Mouse (Mus musculus) CH12.LX (cell line): Measurements from ENCODE around the gene Tanc1. TPM values are rescaled to one million over a fixed set of nuclear protein-coding genes. Genes with fewer than 3 reads are reported as not detected.

Experiments used
- DNase-seq: peaks from one replicate; pipeline ENCODE4 v3.0.0-alpha.2; 2013; ENCODE audit errors: extremely low read depth
- H3K27ac ChIP-seq: 2 replicates; pipeline ENCODE4 v1.5.1; 2012; ENCODE audit warnings: low read depth, mild to moderate bottlenecking, control low read depth, moderate library complexity; ENCODE audit not compliant: insufficient read depth
- H3K27me3 ChIP-seq: replicated peaks from 2 replicates; pipeline ENCODE3; 2012; ENCODE audit warnings: inconsistent platforms
- H3K36me3 ChIP-seq, 2 experiments: replicated peaks in 1 of 2; 2 replicates each; pipeline versions ENCODE3 to v1.6.1; 2012; ENCODE audit warnings: inconsistent platforms in 1 of 2, low read length in 1 of 2, mild to moderate bottlenecking in 1 of 2, mixed read lengths in 1 of 2, moderate library complexity in 1 of 2; ENCODE audit not compliant: control insufficient read depth in 1 of 2, insufficient read depth in 1 of 2
- H3K4me1 ChIP-seq, 2 experiments: 2 replicates each; pipeline ENCODE4 v1.6.1; 2012; ENCODE audit warnings: inconsistent platforms in 1 of 2, moderate library complexity in 1 of 2; ENCODE audit not compliant: insufficient read depth in 2 of 2, control insufficient read depth in 1 of 2
- H3K4me2 ChIP-seq: 2 replicates; pipeline ENCODE4 v1.6.1; 2012; ENCODE audit warnings: low read depth, mild to moderate bottlenecking, control low read depth; ENCODE audit not compliant: poor library complexity, insufficient read depth, severe bottlenecking
- H3K4me3 ChIP-seq, 3 experiments: fragments of 150-350 bp in 1 of 3; sonication (generic) in 1 of 3; replicated peaks in 1 of 3; 2 replicates each; pipeline versions ENCODE3 to v1.5.1; 2011 to 2012; ENCODE audit warnings: low read depth in 2 of 3, low read length in 2 of 3, mild to moderate bottlenecking in 2 of 3, moderate library complexity in 2 of 3, control low read depth in 1 of 3, improper control_type of control experiment in 1 of 3, inconsistent platforms in 1 of 3, mixed read lengths in 1 of 3; ENCODE audit not compliant: poor library complexity in 1 of 3
- H3K79me2 ChIP-seq: replicated peaks from 2 replicates; pipeline ENCODE4 v1.6.1; 2012; ENCODE audit warnings: mild to moderate bottlenecking, moderate library complexity; ENCODE audit not compliant: control insufficient read depth, poor library complexity, insufficient read depth, severe bottlenecking; ENCODE audit errors: extremely low read depth
- H3K9ac ChIP-seq: 2 replicates; pipeline ENCODE4 v1.6.1; 2012; ENCODE audit warnings: low read depth, mild to moderate bottlenecking, control low read depth, moderate library complexity; ENCODE audit not compliant: insufficient read depth
- H3K9me3 ChIP-seq: replicated peaks from 2 replicates; pipeline ENCODE3; 2012; ENCODE audit warnings: low read length, inconsistent platforms, mixed read lengths
- CHD1 ChIP-seq: IDR thresholded peaks from 2 replicates; pipeline ENCODE4 v1.6.1; 2012; ENCODE audit warnings: low read depth, low read length, improper control_type of control experiment, inconsistent platforms
- CTCF ChIP-seq, 2 experiments: IDR thresholded peaks in 1 of 2; conservative IDR thresholded peaks in 1 of 2; 2 replicates each; pipeline ENCODE4 v1.5.1; 2011 to 2012; ENCODE audit warnings: low read depth in 2 of 2, low read length in 2 of 2, improper control_type of control experiment in 1 of 2, inconsistent platforms in 1 of 2, mild to moderate bottlenecking in 1 of 2, moderate library complexity in 1 of 2
- E2F4 ChIP-seq: IDR thresholded peaks from 2 replicates; pipeline ENCODE4 v1.6.1; 2011; ENCODE audit warnings: low read depth, low read length, improper control_type of control experiment; ENCODE audit not compliant: insufficient replicate concordance
- ETS1 ChIP-seq: conservative IDR thresholded peaks from 2 replicates; pipeline ENCODE4 v1.6.1; 2012; ENCODE audit warnings: low read depth, mild to moderate bottlenecking, inconsistent platforms, low read length, improper control_type of control experiment, moderate library complexity
- HCFC1 ChIP-seq: IDR thresholded peaks from 2 replicates; pipeline ENCODE4 v1.6.1; 2012; ENCODE audit warnings: low read depth, mild to moderate bottlenecking, inconsistent platforms, low read length, improper control_type of control experiment
- JUND ChIP-seq: conservative IDR thresholded peaks from 2 replicates; pipeline ENCODE4 v1.6.1; 2011; ENCODE audit warnings: low read depth, low read length, improper control_type of control experiment
- KAT2A ChIP-seq: IDR thresholded peaks from 2 replicates; pipeline ENCODE4 v1.6.1; 2012; ENCODE audit warnings: low read length, improper control_type of control experiment, inconsistent platforms; ENCODE audit not compliant: insufficient replicate concordance
- MAFK ChIP-seq: IDR thresholded peaks from 2 replicates; pipeline ENCODE4 v1.6.1; 2011; ENCODE audit warnings: low read length, improper control_type of control experiment; ENCODE audit not compliant: insufficient replicate concordance
- MAZ ChIP-seq: IDR thresholded peaks from 2 replicates; pipeline ENCODE4 v1.6.1; 2012; ENCODE audit warnings: low read depth, mild to moderate bottlenecking, inconsistent platforms, low read length, improper control_type of control experiment, moderate library complexity
- MEF2A ChIP-seq: IDR thresholded peaks from 2 replicates; pipeline ENCODE4 v1.6.1; 2014; ENCODE audit warnings: low read depth, mild to moderate bottlenecking, inconsistent platforms, low read length, improper control_type of control experiment, borderline replicate concordance
- MYC ChIP-seq: IDR thresholded peaks from 2 replicates; pipeline ENCODE4 v1.6.1; 2011; ENCODE audit warnings: low read depth, mild to moderate bottlenecking, improper control_type of control experiment, low read length
- NRF1 ChIP-seq: IDR thresholded peaks from 2 replicates; pipeline ENCODE4 v1.6.1; 2014; ENCODE audit warnings: low read depth, mild to moderate bottlenecking, inconsistent platforms, low read length, improper control_type of control experiment, moderate library complexity
- PAX5 ChIP-seq: IDR thresholded peaks from 2 replicates; pipeline ENCODE4 v1.6.1; 2012; ENCODE audit warnings: low read length, inconsistent platforms, mixed read lengths
- POLR2AphosphoS2 ChIP-seq: IDR thresholded peaks from 2 replicates; pipeline ENCODE4 v1.6.1; 2011; ENCODE audit warnings: low read depth, low read length, improper control_type of control experiment
- SIN3A ChIP-seq: IDR thresholded peaks from 2 replicates; pipeline ENCODE4 v1.6.1; 2012; ENCODE audit warnings: low read length, improper control_type of control experiment, inconsistent platforms
- SMC3 ChIP-seq: IDR thresholded peaks from 2 replicates; pipeline ENCODE4 v1.6.1; 2011; ENCODE audit warnings: low read depth, low read length, improper control_type of control experiment
- TBP ChIP-seq: conservative IDR thresholded peaks from 2 replicates; pipeline ENCODE4 v1.6.1; 2011; ENCODE audit warnings: low read depth, low read length, improper control_type of control experiment
- TCF12 ChIP-seq: IDR thresholded peaks from 2 replicates; pipeline ENCODE4 v1.6.1; 2014; ENCODE audit warnings: low read depth, mild to moderate bottlenecking, inconsistent platforms, low read length, improper control_type of control experiment
- USF1 ChIP-seq: IDR thresholded peaks from 2 replicates; pipeline ENCODE4 v1.6.1; 2014; ENCODE audit warnings: low read depth, mild to moderate bottlenecking, inconsistent platforms, low read length, improper control_type of control experiment
- USF2 ChIP-seq: conservative IDR thresholded peaks from 2 replicates; pipeline ENCODE4 v1.6.1; 2011; ENCODE audit warnings: low read depth, low read length, improper control_type of control experiment
- ZKSCAN1 ChIP-seq: IDR thresholded peaks from 2 replicates; pipeline ENCODE4 v1.6.1; 2012; ENCODE audit warnings: low read depth, inconsistent platforms, low read length, improper control_type of control experiment, borderline replicate concordance
- ZMIZ1 ChIP-seq: IDR thresholded peaks from 2 replicates; pipeline ENCODE4 v1.6.1; 2012; ENCODE audit warnings: low read depth, mild to moderate bottlenecking, inconsistent platforms, low read length, improper control_type of control experiment
- ZNF384 ChIP-seq: IDR thresholded peaks from 2 replicates; pipeline ENCODE4 v1.6.1; 2012; ENCODE audit warnings: low read depth, low read length, improper control_type of control experiment, inconsistent platforms
- dilution Hi-C: fragments of 300-500 bp; cut with MboI; formaldehyde crosslinking; loops from 2 replicates; pipeline ENCODE4 v1.14.3; 2020; ENCODE audit warnings: low sequenced_read_pairs; ENCODE audit not compliant: extremely low pct_unique_long_range_greater_than_20kb, extremely low pct_ligation_motif_present
- in situ Hi-C: fragments of 300-500 bp; cut with MboI; formaldehyde crosslinking; loops from 3 replicates; pipeline ENCODE4 v1.14.3; 2019; ENCODE audit warnings: low sequenced_read_pairs, low pct_ligation_motif_present, low pct_unique_long_range_greater_than_20kb, mixed read lengths
- polyA plus RNA-seq: library from polyadenylated mRNA; unstranded; fragments of >175 nt; gene quantifications from 2 replicates; pipeline ENCODE4 v1.2.1, GENCODE M21; 2012; ENCODE audit warnings: low read depth; ENCODE audit not compliant: insufficient read length
- total RNA-seq, 2 experiments: library from RNA; depleted of rRNA; stranded (reverse); fragments of 300-350 nt in 1 of 2; fragments of >200 nt in 1 of 2; gene quantifications; 2 replicates each; pipeline ENCODE4 v1.2.3; 2012 to 2014

The Tanc1 gene
- total and polyA plus RNA-seq, 3 experiments, result 0.08 to 0.21 (median 0.08) TPM

GRCm38 (mm10) chr2:59673351-59673750, 61.5 kb downstream of the Tanc1 start:
- Histone ChIP-seq H3K27ac (no peak overlapping the region), H3K9me3 (no peaks in the 10 kb centered on the region), H3K4me1 (peaks cover 4 to 17% of the 10 kb centered on the region in 2 experiments; a peak in 3 of 4 replicates), H3K36me3 (no peaks in the 10 kb centered on the region), H3K4me2 (no peak overlapping the region), H3K4me3 (no peak overlapping the region), H3K79me2 (no peaks in the 10 kb centered on the region), H3K9ac (no peak overlapping the region), H3K27me3 (no peaks in the 10 kb centered on the region)
- in situ Hi-C loops, result no loop called here
- DNase-seq, result no peak
- dilution Hi-C loops, result no loop called here
- TF ChIP-seq E2F4 (no peak), SMC3 (no peak), TBP (no peak), MEF2A (no peak), HCFC1 (no peak), KAT2A (no peak), MAFK (no peak), JUND (no peak), ETS1 (no peak), USF1 (no peak), TCF12 (no peak), POLR2AphosphoS2 (no peak)

- Histone ChIP-seq H3K9me3 (no peaks in the 10 kb centered on the region), H3K4me2 (no peak overlapping the region), H3K4me1 (peaks cover 4 to 17% of the 10 kb centered on the region in 2 experiments; a peak in 3 of 4 replicates), H3K4me3 (no peak overlapping the region), H3K27ac (no peak overlapping the region), H3K79me2 (no peaks in the 10 kb centered on the region), H3K27me3 (no peaks in the 10 kb centered on the region), H3K9ac (no peak overlapping the region), H3K36me3 (no peaks in the 10 kb centered on the region)
- dilution Hi-C loops, result no loop called here
- in situ Hi-C loops, result no loop called here
- TF ChIP-seq CHD1 (no peak), MAFK (no peak), MEF2A (no peak), MAZ (no peak), ZKSCAN1 (no peak), CTCF (conservative IDR thresholded peaks at IDR 0.05 in 1 of 2, IDR thresholded peaks at IDR 0.05 in 1 of 2; ENCODE audit: low read depth in 2 of 2, low read length in 2 of 2) (no peak), MYC (no peak), ZNF384 (no peak), SIN3A (no peak), SMC3 (no peak), USF2 (no peak), NRF1 (no peak), ZMIZ1 (no peak), PAX5 (no peak), ETS1 (no peak)
- DNase-seq, result no peak
Measured at GRCm38 (mm10) chr2:59673877-59674276, 62.0 kb downstream of the Tanc1 start.
